Mouse (Mus musculus) testis, adult 2 months (tissue): ENCODE results near the gene Sde2.

Experiments
- CTCF ChIP-seq: fragments of 200-500 bp; IDR thresholded peaks from 2 replicates; pipeline ENCODE4 v1.5.1; 2012; ENCODE audit warnings: low read depth, mild to moderate bottlenecking, inconsistent platforms, low read length, moderate library complexity; ENCODE audit not compliant: control insufficient read depth, insufficient read depth, insufficient replicate concordance
- POLR2A ChIP-seq: fragments of 200-500 bp; IDR thresholded peaks from 2 replicates; pipeline ENCODE4 v1.6.1; 2012; ENCODE audit warnings: low read depth, mild to moderate bottlenecking, inconsistent platforms, low read length, moderate library complexity; ENCODE audit not compliant: control insufficient read depth

DNA sequence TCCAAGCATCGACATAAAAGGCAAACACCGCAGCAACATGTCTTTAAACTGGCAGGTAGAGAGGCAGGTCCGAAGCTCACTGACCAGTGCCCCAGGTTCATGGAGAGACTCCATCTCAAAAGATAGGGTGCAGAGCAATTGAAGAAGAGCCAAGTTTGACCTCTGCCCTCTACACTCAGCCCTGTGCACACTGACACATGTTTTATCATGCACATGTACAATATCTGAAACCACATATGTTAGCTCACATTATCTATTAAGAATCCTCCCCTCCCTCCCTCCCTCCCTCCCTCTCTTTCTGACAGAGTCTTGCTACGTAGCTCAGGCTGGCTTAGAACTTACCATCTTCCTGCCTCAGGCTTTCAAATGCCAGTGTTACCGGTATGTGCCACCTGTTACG, 29.8 kb upstream of the Sde2 start:
- TF ChIP-seq CTCF (no peak), POLR2A (no peak)
